Mouse (Mus musculus): Measurements from ENCODE around the gene Dnah2. TPM values are rescaled to one million over a fixed set of nuclear protein-coding genes. Genes with fewer than 3 reads are reported as not detected.

Gene Dnah2
- total and polyA plus RNA-seq, 3 experiments = 0.04 to 0.07 TPM; not detected in 1

DNA sequence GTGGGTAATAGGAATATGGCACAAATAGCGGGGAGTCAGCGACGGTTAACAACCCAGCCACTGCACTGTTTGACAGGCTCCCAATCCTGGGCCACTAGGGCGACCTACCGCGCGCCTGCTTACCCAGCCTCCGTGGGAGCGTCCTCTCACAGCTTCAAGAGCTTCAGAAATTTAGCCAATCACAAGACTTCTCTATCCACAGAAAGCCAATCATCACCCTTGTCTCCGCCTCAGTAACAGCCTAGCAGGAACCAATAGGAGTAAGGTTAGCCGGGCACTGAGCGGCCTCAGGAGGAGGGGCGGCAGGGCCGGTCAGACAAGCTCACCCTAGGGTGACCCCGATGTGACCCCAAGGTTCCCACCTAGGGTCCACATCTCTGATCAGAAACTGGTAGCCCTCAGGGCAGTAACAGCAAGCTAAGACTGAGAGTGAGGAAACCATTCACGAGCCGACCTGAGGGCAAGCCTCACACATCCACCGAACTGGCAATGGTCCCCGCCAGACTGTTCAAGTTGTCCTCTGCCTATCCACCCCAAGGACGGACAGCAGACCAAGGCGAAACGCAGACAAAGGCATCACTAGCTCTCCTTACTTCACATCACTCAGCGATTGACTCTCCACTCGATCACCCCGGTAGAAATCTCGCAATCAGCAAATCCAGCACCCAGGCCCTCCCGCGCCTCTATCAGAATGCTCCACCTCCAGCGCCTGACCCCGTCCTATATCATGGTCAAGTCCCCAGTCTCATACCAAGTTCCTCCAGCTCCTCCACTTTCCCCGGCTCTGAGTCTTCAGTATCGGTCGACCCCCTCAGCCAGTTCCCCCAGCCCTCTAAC is 140.2 kb downstream of the Dnah2 start (continued):
- TF ChIP-seq SIN3A (IDR thresholded peaks at IDR 0.05; ENCODE audit: low read length) = peak; percentile 50; the same call in 1 of the 2 replicates
- TF ChIP-seq MAX (IDR thresholded peaks at IDR 0.05; ENCODE audit: low read length) = no peak
- TF ChIP-seq POLR2AphosphoS2 (IDR thresholded peaks at IDR 0.05; ENCODE audit: low read length) = no peak
- TF ChIP-seq ETS1 (IDR thresholded peaks at IDR 0.05; ENCODE audit: low read depth, low read length) = no peak; the same call in 1 of the 2 replicates
- no peak for TF ChIP-seq ZNF384 (IDR thresholded peaks at IDR 0.05; ENCODE audit: low read depth, low read length)

DNA sequence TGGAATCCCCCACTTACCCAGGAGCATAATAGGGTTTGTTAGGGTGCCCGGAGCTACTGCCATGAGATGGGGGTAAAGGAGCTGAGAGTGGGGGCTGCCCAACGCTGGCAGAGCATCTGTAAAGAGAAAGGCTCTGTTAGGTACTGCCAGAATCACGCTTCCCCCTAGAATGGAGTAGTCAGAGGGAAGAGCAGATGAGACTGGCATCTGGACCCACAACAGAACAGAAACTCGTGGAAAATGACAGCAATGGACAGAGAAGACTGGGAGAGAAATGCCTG is 141.2 kb downstream of the Dnah2 start:
- DNase-seq (ENCODE audit: low read depth, low spot score) = no peak
- H3K79me2 ChIP-seq (ENCODE audit: control insufficient read depth, insufficient read depth, low read length, poor library complexity) = peaks cover 42% of the 10 kb centered on the region
- H3K4me1 ChIP-seq (ENCODE audit: control insufficient read depth in 1 of 2, insufficient read depth in 2 of 2, low read length in 2 of 2) = peaks cover 4 to 14% of the 10 kb centered on the region in 2 experiments; a peak in 3 of 4 replicates
- H3K27ac ChIP-seq (ENCODE audit: control insufficient read depth, low read depth, low read length) = no peak overlapping the region
- H3K9me3 ChIP-seq (replicated peaks; ENCODE audit: insufficient read depth, low read length) = no peaks in the 10 kb centered on the region
- no peak for TF ChIP-seq MAFK (IDR thresholded peaks at IDR 0.05; ENCODE audit: borderline replicate concordance, low read depth, low read length)
- no peak for TF ChIP-seq MYC (IDR thresholded peaks at IDR 0.05; ENCODE audit: low read depth, low read length)
- no peak for TF ChIP-seq USF2 (IDR thresholded peaks at IDR 0.05; ENCODE audit: borderline replicate concordance in 1 of 2, insufficient read depth in 1 of 2, low read depth in 1 of 2, low read length in 2 of 2)
- no peak for TF ChIP-seq MYB (IDR thresholded peaks at IDR 0.05; ENCODE audit: low read depth, low read length)
- TF ChIP-seq RAD21 (IDR thresholded peaks at IDR 0.05; ENCODE audit: low read depth, low read length) = no peak
- TF ChIP-seq SIN3A (IDR thresholded peaks at IDR 0.05; ENCODE audit: low read length) = no peak
- TF ChIP-seq TAL1 (IDR thresholded peaks at IDR 0.05; ENCODE audit: low read length) = no peak
- TF ChIP-seq MAZ (IDR thresholded peaks at IDR 0.05; ENCODE audit: low read depth, low read length) = no peak
- TF ChIP-seq BHLHE40 (IDR thresholded peaks at IDR 0.05; ENCODE audit: borderline replicate concordance, low read depth, low read length) = no peak
- peaks cover 0 to 9% of the 10 kb centered on the region in 2 experiments; a peak in 3 of 4 replicates for H3K36me3 ChIP-seq (ENCODE audit: control insufficient read depth in 1 of 2, insufficient read depth in 2 of 2, low read length in 2 of 2)
- peak overlapping the region; percentile 64 for H3K9ac ChIP-seq (ENCODE audit: control insufficient read depth, low read depth, low read length, poor library complexity, severe bottlenecking)
- no peaks in the 10 kb centered on the region for H3K27me3 ChIP-seq (ENCODE audit: control insufficient read depth in 1 of 2, insufficient read depth in 2 of 2, low read length in 2 of 2)
- H3K4me3 ChIP-seq (ENCODE audit: control insufficient read depth in 1 of 2, insufficient read depth in 1 of 2, low read depth in 2 of 2, low read length in 2 of 2) = no peak overlapping the region; a peak in 1 of 4 replicates

DNA sequence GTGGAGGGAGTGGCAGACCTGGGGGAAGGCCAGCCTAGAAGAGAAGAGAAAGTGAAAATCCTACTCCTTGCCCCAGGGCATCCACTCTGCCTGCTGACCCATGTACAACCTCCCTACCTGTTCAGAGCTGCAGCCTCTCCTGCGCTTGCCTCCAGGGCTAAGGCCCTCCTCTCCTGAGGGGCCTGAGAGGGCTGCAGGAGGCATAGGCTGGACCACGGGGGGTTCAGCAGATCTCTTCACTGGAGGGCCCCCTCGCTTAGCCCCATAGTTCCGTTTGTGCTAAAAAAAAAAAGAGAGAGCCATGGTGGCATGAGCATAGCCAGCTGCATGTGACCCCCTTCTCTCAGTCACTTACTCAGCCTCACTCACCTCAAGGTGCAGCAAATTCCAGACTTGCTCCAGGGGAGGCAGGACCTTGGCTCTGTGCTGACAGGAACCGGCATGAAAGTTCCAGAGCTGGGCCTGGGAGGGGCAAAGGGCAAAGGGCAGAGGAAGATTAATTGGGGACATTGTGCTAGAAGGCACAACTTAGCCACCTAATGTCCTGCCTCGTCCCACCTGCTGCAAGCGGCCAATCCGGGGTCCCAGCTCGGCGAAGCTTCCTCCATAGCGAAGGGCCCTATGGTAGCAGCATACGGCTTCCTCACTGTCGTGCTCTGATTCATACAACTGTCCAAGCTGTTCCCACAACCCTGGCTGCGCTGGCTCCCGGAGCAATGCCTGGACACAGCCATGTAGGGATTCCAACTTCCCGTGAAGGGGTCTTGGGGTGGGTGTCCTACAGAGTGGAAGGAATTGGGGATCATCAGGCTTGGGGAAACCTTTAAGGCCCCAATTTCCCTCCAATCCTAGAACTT is 141.8 kb downstream of the Dnah2 start:
- Histone ChIP-seq H3K36me3 (ENCODE audit: control insufficient read depth in 1 of 2, insufficient read depth in 2 of 2, low read length in 2 of 2) (peaks cover 0 to 4% of the 10 kb centered on the region in 2 experiments; a peak in 3 of 4 replicates), H3K4me3 (ENCODE audit: control insufficient read depth in 1 of 2, insufficient read depth in 1 of 2, low read depth in 2 of 2, low read length in 2 of 2) (no peak overlapping the region), H3K79me2 (ENCODE audit: control insufficient read depth, insufficient read depth, low read length, poor library complexity) (peaks cover 38% of the 10 kb centered on the region), H3K9ac (ENCODE audit: control insufficient read depth, low read depth, low read length, poor library complexity, severe bottlenecking) (no peak overlapping the region), H3K27ac (ENCODE audit: control insufficient read depth, low read depth, low read length) (no peak overlapping the region), H3K9me3 (replicated peaks; ENCODE audit: insufficient read depth, low read length) (no peaks in the 10 kb centered on the region), H3K4me1 (ENCODE audit: control insufficient read depth in 1 of 2, insufficient read depth in 2 of 2, low read length in 2 of 2) (peaks cover 0 to 9% of the 10 kb centered on the region in 2 experiments; a peak in 2 of 4 replicates), H3K27me3 (ENCODE audit: control insufficient read depth in 1 of 2, insufficient read depth in 2 of 2, low read length in 2 of 2) (no peaks in the 10 kb centered on the region)
- no peak for DNase-seq (ENCODE audit: low read depth, low spot score)
- no peak for TF ChIP-seq MYC (IDR thresholded peaks at IDR 0.05; ENCODE audit: low read depth, low read length)
- no peak for TF ChIP-seq GABPA (IDR thresholded peaks at IDR 0.05; ENCODE audit: low read depth, low read length)
- no peak for TF ChIP-seq EP300 (IDR thresholded peaks at IDR 0.05; ENCODE audit: low read depth in 1 of 2, low read length in 2 of 2)
- TF ChIP-seq E2F4 (IDR thresholded peaks at IDR 0.05; ENCODE audit: borderline replicate concordance, low read depth, low read length) = no peak
- TF ChIP-seq CHD1 (IDR thresholded peaks at IDR 0.05; ENCODE audit: low read depth, low read length) = no peak
- no peak for TF ChIP-seq MEF2A (IDR thresholded peaks at IDR 0.05; ENCODE audit: extremely low read depth, insufficient replicate concordance, low read depth, low read length, poor library complexity, severe bottlenecking)
- no peak for TF ChIP-seq HCFC1 (IDR thresholded peaks at IDR 0.05; ENCODE audit: low read depth, low read length)
- TF ChIP-seq RCOR1 (IDR thresholded peaks at IDR 0.05; ENCODE audit: low read depth, low read length) = no peak
- TF ChIP-seq SMC3 (IDR thresholded peaks at IDR 0.05; ENCODE audit: low read depth, low read length) = no peak
- no peak for TF ChIP-seq NRF1 (IDR thresholded peaks at IDR 0.05; ENCODE audit: insufficient read depth, low read depth, low read length, poor library complexity, severe bottlenecking)
- no peak for TF ChIP-seq ELF1 (IDR thresholded peaks at IDR 0.05; ENCODE audit: low read depth, low read length)

Data from MEL (cell line).